In the genomic region with DNA sequence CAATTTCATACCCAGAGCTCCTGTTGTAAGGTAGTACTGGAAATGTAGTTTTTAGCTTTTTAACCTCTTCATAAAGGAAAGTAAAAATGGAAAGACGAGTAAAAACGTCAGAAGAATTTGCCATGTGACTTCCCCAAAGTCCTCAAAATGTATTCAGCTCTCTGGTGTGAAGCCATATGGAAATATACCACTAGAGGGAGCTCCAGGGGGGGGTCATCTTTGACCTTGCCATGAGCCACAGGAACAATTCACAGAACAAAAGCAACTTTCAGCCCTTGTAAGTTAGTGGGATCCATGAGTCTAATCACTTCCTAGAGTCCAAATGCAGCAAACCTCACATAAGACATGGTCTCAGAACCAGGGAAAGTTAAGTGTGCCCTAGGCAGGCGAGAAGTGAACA, we compare ENCODE assay signal across 10 mouse cellular contexts.
DNase-seq lines count a peak whose midpoint lies in the region; ATAC-seq lines count a peak whose summit lies in the region.
"Had no signal": no experiment of that assay in that cellular context is flagged by ENCODE, and none has a peak within 500 bp of the region (broad histone marks: within the 10 kb centered on the region; RNA-seq: fewer than 3 reads in every experiment).

No protein-coding gene starts in this region.

- no peak overlapping the region for H3K4me2 ChIP-seq in midbrain, embryonic 14.5 days (ENCODE audit: low read length)
- no peak overlapping the region for H3K4me2 ChIP-seq in midbrain, embryonic 11.5 days
- H3K4me2 ChIP-seq: neural tube, embryonic 13.5 days had no signal

- H3K9ac ChIP-seq in midbrain, embryonic 14.5 days (replicated peaks; ENCODE audit: low read length): no peak overlapping the region
- H3K9ac ChIP-seq in midbrain, embryonic 11.5 days (ENCODE audit: low read length): no peak overlapping the region
- H3K9ac ChIP-seq: neural tube, embryonic 13.5 days had no signal

- no peaks in the 10 kb centered on the region for H3K4me1 ChIP-seq in midbrain, embryonic 14.5 days (ENCODE audit: control insufficient read depth, insufficient read depth, low read length)
- no peaks in the 10 kb centered on the region for H3K4me1 ChIP-seq in midbrain, embryonic 11.5 days (ENCODE audit: control insufficient read depth, insufficient read depth, low read length)
- H3K4me1 ChIP-seq: neural tube, embryonic 13.5 days had no signal

- ATAC-seq in midbrain, embryonic 14.5 days (ENCODE audit: low FRiP score, low TSS enrichment): no peak
- no peak for ATAC-seq in midbrain, embryonic 11.5 days (ENCODE audit: low FRiP score)

- no peak overlapping the region for H3K27ac ChIP-seq in midbrain, embryonic 14.5 days (replicated peaks; ENCODE audit: low read depth, low read length)
- H3K27ac ChIP-seq in midbrain, embryonic 11.5 days (ENCODE audit: low read depth, low read length): no peak overlapping the region
- H3K27ac ChIP-seq: neural tube, embryonic 13.5 days had no signal

- peak; percentile 35 to 49 for DNase-seq in cerebellum, adult 18-20 months
- no peak for DNase-seq in cerebellum, adult 11-12 months
- peak; percentile 24 for DNase-seq in midbrain, embryonic 14.5 days
- DNase-seq in midbrain, embryonic 11.5 days (ENCODE audit: low spot score, missing footprints): no peak
- DNase-seq in embryo, embryonic 10 days (ENCODE audit: low spot score): peak; percentile 9
- DNase-seq in mesoderm, embryonic 11.5 days (ENCODE audit: low read depth, low spot score): peak; percentile 12
- DNase-seq in right cerebral cortex, postnatal 36 days (ENCODE audit: low spot score in 2 of 2): no peak
- no peak for DNase-seq in right cerebral cortex, adult 2 months (ENCODE audit: low spot score in 2 of 2)

- no peaks in the 10 kb centered on the region for H3K27me3 ChIP-seq in midbrain, embryonic 14.5 days (ENCODE audit: control insufficient read depth, insufficient read depth, low read length)
- no peaks in the 10 kb centered on the region for H3K27me3 ChIP-seq in midbrain, embryonic 11.5 days (ENCODE audit: control insufficient read depth, insufficient read depth, low read length)
- H3K27me3 ChIP-seq: neural tube, embryonic 13.5 days had no signal

- H3K9me3 ChIP-seq in midbrain, embryonic 14.5 days (ENCODE audit: control insufficient read depth, low read length): no peaks in the 10 kb centered on the region
- no peaks in the 10 kb centered on the region for H3K9me3 ChIP-seq in midbrain, embryonic 11.5 days (ENCODE audit: control insufficient read depth, low read length)
- H3K9me3 ChIP-seq: neural tube, embryonic 13.5 days had no signal

- 65% methylated on average over 3 of the region's 3 CpGs for WGBS in midbrain, embryonic 14.5 days
- WGBS in midbrain, embryonic 11.5 days: 63% methylated on average over 3 of the region's 3 CpGs

- H3K36me3 ChIP-seq in midbrain, embryonic 14.5 days (ENCODE audit: control insufficient read depth, insufficient read depth, low read length): no peaks in the 10 kb centered on the region
- H3K36me3 ChIP-seq in midbrain, embryonic 11.5 days (ENCODE audit: control insufficient read depth, insufficient read depth, low read length): no peaks in the 10 kb centered on the region
- H3K36me3 ChIP-seq: G1E; neural tube, embryonic 13.5 days had no signal

- H3K4me3 ChIP-seq in midbrain, embryonic 14.5 days (replicated peaks; ENCODE audit: low read depth, low read length): no peak overlapping the region
- H3K4me3 ChIP-seq in midbrain, embryonic 11.5 days (ENCODE audit: low read depth, low read length): no peak overlapping the region
- H3K4me3 ChIP-seq: neural tube, embryonic 13.5 days had no signal

Comparison
In these comparisons a context has a peak if more than half of its experiments do, and no peak if none do; other contexts are left out.
1. DNase-seq: peak in cerebellum, adult 18-20 months (2 of 2), midbrain, embryonic 14.5 days (single experiment), embryo, embryonic 10 days (single experiment) and mesoderm, embryonic 11.5 days (single experiment); none in cerebellum, adult 11-12 months (single experiment), midbrain, embryonic 11.5 days (single experiment), right cerebral cortex, postnatal 36 days (0 of 2) and right cerebral cortex, adult 2 months (0 of 2).